Mouse (Mus musculus) thymus, postnatal 14 days (tissue): ENCODE results near the gene A730061H03Rik.

Experiments
- DNase-seq: peaks from one replicate; pipeline ENCODE4 v3.0.0; 2021

A730061H03Rik gene

DNA sequence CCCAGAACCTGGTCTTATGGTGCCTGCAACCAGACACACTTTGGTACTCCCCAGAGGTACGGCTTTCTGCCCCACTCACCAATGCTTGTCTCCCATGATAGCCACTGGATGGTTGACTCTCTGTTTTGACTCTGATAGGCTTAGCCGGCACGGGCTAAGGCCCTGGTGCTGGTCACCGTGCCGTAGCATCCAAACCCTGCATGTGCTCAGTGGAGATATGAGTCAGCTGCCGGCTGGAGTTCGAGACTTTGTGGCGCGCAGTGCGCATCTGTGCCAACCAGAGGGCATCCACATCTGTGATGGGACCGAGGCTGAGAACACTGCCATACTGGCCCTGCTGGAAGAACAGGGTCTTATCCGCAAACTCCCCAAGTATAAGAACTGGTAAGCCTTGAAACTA lies 17.9 kb downstream of the A730061H03Rik start:
- DNase-seq: no peak

DNA sequence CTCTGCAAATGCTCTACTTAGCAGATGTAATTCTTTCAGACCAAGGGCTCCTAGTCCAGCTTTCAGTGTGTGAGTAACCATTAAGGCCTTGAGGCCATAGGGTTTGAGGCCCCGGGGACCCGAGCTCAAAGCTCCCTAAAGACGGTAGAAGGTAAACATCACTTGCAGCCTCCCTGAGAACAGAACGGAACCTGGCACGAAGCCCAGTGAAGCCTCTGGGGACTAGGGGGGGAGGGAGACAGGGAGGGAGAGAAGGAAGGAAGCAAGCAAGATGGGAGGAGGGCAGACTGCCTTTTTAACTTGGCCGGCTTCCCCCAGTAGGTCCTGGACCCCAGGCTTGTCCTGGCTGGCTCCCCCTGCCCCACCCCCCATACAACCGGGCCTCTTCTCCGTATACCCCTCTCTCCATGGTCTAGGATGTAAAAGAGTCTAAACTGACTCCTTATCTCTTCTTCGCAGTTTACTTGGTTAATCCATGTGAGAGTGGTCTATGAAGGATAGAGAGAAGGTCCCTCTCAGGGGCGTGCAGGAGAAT lies 19.4 kb downstream of the A730061H03Rik start:
- peak; percentile 30 for DNase-seq

DNA sequence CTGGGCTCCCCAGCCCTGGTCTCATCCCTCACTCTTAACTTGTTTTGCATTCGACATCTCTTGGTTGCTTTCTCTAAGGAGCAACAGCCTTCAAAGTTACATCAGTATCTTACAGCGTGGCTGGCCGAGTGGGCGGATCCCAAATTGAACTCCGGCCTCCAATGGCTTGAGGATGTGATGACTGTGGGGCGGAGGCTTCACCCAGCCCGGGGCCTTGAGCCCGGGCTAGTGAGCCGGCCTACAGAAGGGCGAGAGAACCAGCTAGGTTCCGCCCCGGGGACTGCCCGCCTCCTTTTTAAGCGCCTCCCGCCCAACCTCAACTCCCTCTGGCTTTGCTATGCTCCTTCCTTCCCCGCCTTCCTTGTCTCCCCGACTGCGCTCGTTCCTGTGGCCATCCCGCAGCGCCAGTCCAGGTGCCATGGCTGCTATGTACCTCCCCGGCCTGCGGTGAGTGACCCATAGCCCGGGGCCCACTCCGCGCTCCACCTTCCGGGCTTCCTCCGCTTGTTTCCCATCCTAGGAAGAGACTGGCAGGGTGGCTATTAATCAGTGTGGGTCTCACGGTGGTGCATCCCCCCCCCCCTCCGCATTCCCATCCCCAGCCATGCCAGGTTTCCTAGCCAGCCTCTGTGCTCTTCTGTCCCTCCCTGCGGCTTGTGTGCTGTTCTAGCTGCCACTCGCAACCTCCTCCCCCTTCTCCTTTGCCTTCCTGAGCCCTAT lies 20.0 kb downstream of the A730061H03Rik start, which contains the start of gene Pck2:
Gene Pck2 (plus strand): TSS at position 200 of the 720 bp plus-strand sequence.
- peak; percentile 35 for DNase-seq

DNA sequence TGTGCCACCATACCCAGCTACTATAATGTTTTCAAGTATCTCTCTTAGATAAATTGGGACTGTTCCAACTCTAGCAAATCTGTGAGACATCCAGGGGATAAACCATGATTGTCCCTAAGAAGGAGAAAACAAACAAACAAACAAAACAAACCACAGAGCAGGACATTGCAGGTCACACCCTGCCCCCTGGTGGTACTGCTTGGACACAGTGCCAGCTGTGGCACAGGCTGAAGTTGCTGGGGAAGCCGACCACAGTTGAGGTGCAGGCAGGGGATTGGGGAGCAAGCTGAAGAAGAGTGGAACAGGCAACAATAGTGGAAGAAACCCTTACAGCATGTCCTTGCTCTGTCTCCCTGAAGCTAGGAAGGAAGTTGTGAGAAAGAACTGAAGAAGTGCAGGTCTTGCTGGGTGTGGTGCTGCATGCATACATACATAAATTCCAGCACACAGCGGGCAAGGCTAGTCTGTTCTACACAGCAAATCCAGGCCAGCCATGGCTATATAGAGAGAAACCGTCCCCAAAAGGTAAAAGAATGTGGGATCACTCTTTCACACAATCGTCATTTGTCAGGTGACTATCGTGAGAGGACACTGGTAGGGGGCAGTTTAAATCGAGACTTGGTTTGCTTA lies 24.0 kb downstream of the A730061H03Rik start:
- DNase-seq: peak; percentile 46

DNA sequence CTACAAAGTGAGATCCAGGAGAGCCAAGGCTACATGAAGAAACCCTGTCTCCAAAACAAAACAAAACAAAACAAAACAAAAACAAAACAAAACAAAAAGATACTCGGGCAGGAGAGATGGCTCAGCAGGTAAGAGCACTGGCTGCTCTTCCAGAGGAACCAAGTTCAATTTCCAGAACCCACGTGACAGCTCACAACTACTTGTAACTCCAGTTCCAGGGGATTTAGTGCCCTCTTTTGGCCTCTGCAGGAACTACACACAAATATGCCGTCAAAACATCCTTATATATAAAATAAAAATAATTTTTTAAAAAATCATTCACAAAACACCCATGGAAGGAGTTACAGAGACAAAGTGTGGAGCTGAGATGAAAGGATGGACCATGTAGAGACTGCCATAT lies 32.3 kb downstream of the A730061H03Rik start:
- peak; percentile 31 for DNase-seq

DNA sequence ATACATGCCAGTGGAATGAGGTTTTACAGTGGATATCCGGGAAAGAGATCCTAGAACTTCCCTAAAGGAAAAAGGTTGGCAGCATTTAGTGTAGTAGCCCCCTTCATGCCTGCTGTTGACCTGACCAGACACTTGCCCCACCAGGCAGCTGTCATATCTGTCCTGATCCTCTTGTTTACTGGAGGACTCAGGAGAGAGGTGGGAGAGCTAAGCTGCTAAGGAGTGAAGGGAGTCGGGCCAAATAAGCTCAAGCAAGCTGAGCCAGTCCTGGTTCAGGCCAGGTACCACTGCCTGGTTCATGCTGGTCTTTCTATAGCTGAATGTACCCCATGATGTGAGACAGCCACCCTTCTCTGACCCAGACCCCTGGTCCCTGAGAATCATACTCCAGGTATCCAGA lies 33.5 kb downstream of the A730061H03Rik start:
- no peak for DNase-seq

DNA sequence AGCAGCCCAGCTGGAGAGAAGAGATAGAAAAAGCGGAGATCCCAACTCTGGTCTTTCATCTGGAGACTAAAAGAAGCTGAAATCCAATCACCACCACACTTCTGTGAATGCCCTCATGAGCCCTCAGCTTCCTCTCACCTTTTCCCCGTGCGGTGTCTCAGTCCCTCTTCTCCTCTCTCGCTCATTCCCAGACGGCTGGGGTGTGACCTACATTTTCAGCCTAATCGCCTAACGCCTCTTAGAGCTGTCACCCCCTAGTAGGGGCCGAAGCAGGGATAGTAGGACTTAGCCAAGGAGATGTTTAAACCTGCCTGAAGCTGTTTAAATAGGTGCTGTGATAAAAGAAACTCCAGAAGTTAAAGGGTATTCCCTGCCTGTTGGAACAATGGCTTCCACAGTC lies 35.4 kb downstream of the A730061H03Rik start, which contains the start of gene Nrl:
Gene Nrl (minus strand): TSS at position 197 of the 400 bp plus-strand sequence.
- DNase-seq: no peak

DNA sequence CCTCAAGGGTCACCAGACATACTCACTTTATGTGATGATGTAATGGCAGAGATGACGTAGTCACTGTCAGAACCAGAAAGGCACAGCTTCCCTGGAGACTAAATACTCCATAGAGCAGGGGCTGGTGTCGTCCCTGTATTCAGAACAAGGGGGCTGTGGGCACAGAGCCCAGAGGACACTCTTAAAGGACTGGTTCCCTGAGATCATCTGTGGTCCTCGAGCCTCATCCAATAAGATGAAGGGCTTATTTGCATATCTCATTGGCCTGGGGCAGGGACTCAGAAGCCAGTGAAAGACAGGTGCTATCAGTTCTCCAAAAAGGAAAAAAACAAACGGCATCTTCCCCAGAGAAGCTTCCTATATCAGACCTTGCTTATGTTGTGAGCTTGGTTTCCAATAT lies 36.1 kb downstream of the A730061H03Rik start:
- DNase-seq: no peak

DNA sequence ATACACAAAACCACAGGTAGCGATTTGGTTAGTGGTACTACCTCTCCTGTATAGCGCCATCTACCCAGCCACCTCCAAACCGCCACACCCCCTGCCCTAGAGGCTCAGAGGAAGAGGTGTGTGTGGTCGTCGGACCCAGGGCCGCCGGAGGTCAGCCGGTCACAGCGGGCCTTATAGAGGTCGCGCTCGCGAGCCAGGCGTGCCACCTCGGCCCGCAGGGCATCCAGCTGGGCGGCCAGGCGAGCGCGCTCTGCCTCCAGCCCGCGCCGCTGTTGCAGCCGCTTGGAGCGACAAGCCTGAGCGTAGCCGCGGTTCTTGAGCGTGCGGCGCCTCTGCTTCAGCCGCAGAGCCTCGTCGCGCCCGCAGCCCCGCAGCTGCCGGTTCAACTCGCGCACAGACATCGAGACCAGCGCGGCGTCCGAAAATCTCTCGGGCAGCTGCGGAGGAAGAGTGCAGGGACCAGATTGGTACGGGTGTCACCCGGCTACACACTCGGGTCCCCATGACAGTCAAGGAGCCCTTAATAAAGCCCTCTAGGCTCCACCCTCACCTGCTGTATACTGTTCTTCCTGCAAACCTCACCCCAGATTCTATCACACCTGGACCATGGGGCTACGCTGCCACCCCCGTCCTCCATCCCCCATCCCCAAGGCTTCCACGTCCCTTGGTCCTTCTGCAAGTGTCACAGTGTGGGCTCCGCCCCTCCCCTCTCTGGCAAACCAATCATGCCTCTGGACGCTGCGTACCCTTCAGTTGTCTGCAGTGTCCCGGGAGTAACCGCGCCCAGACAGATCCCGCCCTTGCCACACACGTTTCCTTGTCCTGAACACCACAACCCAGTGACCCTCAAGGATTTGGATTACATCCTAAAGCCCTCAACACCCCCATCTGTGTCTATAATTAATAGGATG lies 39.5 kb downstream of the A730061H03Rik start:
- no peak for DNase-seq

DNA sequence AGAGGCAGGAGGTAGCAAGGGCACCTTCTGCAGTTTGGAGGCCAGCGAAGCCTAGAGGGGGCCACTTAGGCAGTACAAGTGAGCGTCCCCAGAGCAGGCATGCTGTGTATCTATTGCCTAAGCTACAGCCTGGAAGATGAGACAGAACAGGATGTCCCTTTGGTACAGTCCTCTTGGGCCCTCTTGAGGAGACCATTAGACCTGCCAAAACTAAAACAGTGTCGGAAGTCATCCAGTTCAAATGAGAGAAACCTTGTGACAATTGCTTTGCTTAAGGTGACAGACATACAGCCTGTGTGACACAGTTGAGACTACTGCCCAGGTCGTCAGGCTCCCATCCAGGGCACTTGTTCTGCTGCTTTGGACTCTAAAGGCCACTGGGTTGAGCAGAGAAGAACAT lies 40.6 kb downstream of the A730061H03Rik start:
- no peak for DNase-seq

DNA sequence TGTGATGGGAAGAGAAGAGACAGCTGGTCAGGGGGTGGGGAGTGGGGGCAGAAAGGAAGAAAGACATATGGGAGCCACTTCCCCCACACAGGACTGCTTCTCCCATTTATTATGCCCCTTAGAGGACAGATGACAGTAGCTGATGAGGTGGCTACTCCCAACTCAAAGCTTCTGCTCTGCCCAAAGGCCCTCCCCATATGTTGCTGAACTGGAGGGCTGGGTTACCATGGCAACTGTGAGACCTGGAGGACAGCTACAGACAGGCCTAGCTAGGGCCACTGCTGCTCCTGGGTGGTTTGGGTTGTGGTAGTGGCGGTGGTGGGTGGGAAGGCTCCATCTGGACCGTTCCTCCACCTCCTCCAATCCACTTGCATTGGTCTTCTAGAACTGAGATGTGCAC lies 41.3 kb downstream of the A730061H03Rik start:
- DNase-seq: no peak

DNA sequence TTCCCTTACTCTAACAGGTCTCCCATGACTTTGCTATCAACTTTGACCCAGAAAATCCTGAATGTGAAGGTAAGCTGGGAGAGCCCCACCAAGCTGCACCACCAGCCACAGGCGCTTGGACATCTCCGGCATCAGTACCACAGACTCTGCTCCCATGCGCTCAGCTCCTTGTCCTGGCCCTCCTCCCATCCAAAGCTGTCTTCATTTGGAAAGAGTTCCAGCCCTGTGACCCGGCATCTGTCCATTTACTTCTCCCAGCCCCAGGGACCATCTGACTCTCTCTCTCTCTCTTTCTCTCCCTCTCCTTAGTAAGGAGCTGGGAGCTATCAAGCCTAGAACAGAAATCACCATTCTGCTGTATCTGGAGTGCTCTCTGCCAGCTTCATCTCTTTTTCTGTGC lies 44.4 kb downstream of the A730061H03Rik start:
- DNase-seq: no peak

DNA sequence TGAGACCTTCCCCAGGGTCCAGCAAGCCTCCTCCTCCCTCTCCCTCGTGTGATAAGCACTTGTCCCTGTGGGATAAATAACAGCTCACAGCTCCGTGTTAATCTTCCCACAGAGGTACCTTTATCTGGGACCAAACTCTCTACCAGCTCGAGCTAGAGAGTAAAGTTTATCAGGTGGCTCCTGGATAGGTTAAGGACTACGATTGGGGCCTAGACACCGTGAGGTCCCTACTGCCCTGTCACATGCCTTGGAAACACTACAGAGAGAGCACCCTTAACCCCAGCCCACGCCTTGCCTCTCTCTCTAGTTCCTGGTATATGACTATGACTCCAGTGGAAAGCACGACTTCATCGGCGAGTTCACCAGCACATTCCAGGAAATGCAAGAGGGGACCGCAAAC lies 46.3 kb downstream of the A730061H03Rik start:
- DNase-seq: no peak

DNA sequence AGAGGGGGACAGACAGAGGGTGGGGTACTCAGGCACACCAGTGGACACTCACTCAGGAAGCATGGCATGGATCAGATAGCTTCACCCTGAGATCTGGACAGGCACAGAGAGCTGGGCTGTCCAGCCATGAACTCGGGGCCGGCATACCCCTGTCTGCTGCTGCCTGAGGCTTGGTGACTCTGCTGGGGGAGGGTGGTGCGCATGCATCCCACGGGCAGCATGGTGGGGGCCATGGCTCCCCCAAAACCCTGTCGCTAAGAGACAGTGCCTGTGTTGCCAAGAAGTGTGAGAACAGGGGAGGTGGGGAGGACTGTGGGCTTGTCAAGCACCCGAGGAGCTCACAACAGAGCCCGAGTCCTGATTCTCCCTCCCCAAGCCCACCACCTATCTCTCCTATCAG lies 49.2 kb downstream of the A730061H03Rik start:
- no peak for DNase-seq

DNA sequence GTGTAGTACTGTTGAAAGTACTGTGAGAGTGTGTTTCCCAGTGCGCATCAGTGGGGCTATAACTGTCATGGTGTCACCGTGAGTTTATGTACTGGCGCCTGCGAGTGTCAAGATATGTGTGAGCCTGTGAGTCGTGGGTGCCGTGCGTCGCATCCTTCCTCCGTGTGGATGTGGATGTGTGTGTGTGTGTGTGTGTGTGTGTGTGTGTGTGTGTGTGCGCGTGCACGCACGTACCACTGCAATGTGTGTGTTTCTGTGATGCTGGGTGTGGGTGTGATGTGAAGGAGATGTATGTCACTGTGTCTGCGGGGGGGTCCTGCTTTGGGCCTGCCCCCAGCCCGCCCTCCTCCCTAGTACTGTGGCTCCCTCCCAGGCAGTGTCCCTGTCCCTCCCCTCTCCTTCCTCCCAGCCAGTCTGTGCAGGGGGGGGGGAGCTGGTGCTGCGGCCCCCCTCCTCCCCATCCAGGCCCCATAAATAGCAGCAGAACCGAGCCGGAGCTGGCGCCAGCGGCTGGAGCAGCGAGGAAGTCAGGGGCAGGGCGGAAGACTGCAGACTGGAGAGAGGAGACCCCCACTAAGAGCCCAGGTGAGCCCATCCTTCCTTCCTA lies 50.0 kb downstream of the A730061H03Rik start, which contains the start of gene Cpne6:
Gene Cpne6 (plus strand): TSS at position 321 of the 607 bp plus-strand sequence.
- DNase-seq: no peak
